Mouse (Mus musculus): Measurements from ENCODE around the gene Sirt1. TPM values are rescaled to one million over a fixed set of nuclear protein-coding genes. Genes with fewer than 3 reads are reported as not detected.

The Sirt1 gene
- polyA plus RNA-seq, 1 experiment, result 1.0 TPM

DNA sequence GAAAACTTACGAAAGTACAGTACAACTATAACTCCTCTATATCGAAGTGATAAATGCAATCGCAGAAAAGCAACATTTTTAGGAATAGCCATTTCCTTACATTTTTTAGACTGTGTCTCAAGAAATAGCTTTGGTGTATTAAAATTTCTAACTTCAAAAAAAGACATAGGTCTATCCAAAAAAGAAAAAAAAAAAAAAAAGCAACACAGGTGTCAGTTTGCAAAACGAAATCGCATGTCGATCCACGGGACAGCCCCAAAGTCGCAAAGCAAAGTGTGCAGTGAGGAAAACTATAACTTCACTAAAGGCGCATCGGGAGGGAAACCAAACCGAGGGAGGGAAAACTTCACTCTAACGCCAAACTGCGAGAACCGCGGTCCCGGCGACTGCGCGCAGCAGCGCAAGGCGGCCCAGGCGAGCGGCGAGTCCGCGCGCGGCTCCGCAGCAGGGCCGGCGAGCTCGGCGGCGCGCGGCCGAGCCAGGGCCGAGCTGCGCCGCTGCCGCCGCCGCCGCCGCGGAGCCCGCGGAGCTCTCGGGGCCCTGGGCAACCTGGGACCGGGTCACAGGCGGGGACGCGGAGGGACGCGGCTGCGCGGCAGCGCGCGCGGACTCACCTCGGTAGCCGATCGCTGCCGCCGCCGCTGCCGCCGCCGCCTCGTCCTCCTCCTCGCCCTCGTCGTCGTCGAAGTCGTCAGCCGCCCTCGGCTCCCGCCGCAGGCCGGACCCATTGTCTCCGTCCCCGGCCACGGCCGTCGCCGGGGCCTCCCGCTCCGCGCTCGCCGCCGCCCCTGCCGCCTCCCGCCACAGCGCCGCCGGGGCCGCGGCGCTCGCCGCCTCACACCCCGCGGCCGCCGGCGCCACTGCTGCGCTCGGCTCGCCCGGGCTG, 43.3 kb downstream of the Sirt1 start:
- H3K4me3 ChIP-seq (replicated peaks), result peak overlapping the region; percentile 95
- H3K27me3 ChIP-seq (replicated peaks), result no peaks in the 10 kb centered on the region
- peaks cover 10% of the 10 kb centered on the region for H3K9me3 ChIP-seq
- peaks cover 23% of the 10 kb centered on the region for H3K4me1 ChIP-seq
- TF ChIP-seq GATA1 (IDR thresholded peaks at IDR 0.05; ENCODE audit: borderline replicate concordance, low read length) (no peak), FLI1 (IDR thresholded peaks at IDR 0.05; ENCODE audit: low read length) (no peak)
- H3K36me3 ChIP-seq (replicated peaks; ENCODE audit: low read length), result peaks cover 33% of the 10 kb centered on the region

- Histone ChIP-seq H3K4me1 (peaks cover 23% of the 10 kb centered on the region), H3K9me3 (peaks cover 6% of the 10 kb centered on the region), H3K36me3 (replicated peaks; ENCODE audit: low read length) (peaks cover 42% of the 10 kb centered on the region), H3K27me3 (replicated peaks) (no peaks in the 10 kb centered on the region), H3K4me3 (replicated peaks) (peak overlapping the region; percentile 95)
- TF ChIP-seq GATA1 (IDR thresholded peaks at IDR 0.05; ENCODE audit: borderline replicate concordance, low read length) (no peak), FLI1 (IDR thresholded peaks at IDR 0.05; ENCODE audit: low read length) (no peak)
Observed at GRCm38 (mm10) chr10:63337326-63337725, 44.2 kb downstream of the Sirt1 start.

DNA sequence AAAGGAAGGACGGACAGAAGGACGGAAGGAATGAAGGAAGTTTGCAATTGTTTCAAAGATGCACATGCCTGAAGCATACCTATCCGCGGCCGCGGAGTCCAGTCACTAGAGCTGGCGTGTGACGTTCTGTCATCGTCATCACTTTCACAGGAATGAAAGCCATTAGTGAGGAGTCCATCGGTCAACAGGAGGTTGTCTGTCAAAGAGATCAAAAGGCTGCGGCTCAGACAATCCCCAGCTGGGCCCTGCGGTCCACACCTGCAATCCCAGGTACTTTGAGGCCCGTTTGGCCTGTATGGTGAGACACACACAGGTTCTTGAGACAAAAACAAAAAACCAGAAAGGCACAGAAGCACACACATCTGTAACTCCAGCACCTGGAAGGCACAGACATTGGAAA, 44.6 kb downstream of the Sirt1 start:
- Histone ChIP-seq H3K9me3 (peaks cover 3% of the 10 kb centered on the region; the same call in 1 of the 2 replicates), H3K4me3 (replicated peaks) (peak overlapping the region; percentile 95), H3K4me1 (peaks cover 23% of the 10 kb centered on the region), H3K27me3 (replicated peaks) (no peaks in the 10 kb centered on the region), H3K36me3 (replicated peaks; ENCODE audit: low read length) (peaks cover 44% of the 10 kb centered on the region)
- TF ChIP-seq GATA1 (IDR thresholded peaks at IDR 0.05; ENCODE audit: borderline replicate concordance, low read length), result no peak
- TF ChIP-seq FLI1 (IDR thresholded peaks at IDR 0.05; ENCODE audit: low read length), result no peak

DNA sequence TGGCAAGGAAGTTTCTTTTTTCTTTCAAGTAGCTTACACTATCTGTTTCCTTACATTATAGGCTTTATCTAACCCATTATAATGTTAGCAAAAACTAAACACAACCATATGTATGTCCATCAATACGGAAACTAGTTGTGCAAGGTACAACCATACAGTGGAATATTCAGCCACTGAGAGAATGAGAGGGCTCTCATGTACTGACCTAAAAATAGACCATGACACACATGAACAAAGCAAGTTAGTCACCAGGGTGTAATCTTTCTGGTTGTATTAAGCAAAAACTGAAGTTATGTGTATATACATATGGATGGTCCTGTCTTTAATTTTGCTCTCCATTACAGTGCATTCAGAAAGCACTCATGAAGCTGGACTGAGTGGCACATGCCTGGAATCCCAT, 54.4 kb downstream of the Sirt1 start:
- peaks cover 86% of the 10 kb centered on the region for H3K36me3 ChIP-seq (replicated peaks; ENCODE audit: low read length)

GRCm38 (mm10) chr10:63313726-63314125, 67.8 kb downstream of the Sirt1 start:
- no peak overlapping the region for H3K4me3 ChIP-seq (replicated peaks)
- H3K27me3 ChIP-seq (replicated peaks), result no peaks in the 10 kb centered on the region
- H3K36me3 ChIP-seq (replicated peaks; ENCODE audit: low read length), result peaks cover 88% of the 10 kb centered on the region
- TF ChIP-seq GATA1 (IDR thresholded peaks at IDR 0.05; ENCODE audit: borderline replicate concordance, low read length) (no peak), FLI1 (IDR thresholded peaks at IDR 0.05; ENCODE audit: low read length) (no peak)
- no peaks in the 10 kb centered on the region for H3K9me3 ChIP-seq
- H3K4me1 ChIP-seq, result 0 out of 2 replicates have a peak, but pooled peaks cover 3% of the 10 kb centered on the region

More for the DNA sequence above, 54.4 kb downstream of the Sirt1 start:
- no peak overlapping the region for H3K4me3 ChIP-seq (replicated peaks)
- no peaks in the 10 kb centered on the region for H3K9me3 ChIP-seq
- peaks cover 6% of the 10 kb centered on the region for H3K4me1 ChIP-seq
- TF ChIP-seq GATA1 (IDR thresholded peaks at IDR 0.05; ENCODE audit: borderline replicate concordance, low read length) (no peak), FLI1 (IDR thresholded peaks at IDR 0.05; ENCODE audit: low read length) (no peak)
- H3K27me3 ChIP-seq (replicated peaks), result no peaks in the 10 kb centered on the region

DNA sequence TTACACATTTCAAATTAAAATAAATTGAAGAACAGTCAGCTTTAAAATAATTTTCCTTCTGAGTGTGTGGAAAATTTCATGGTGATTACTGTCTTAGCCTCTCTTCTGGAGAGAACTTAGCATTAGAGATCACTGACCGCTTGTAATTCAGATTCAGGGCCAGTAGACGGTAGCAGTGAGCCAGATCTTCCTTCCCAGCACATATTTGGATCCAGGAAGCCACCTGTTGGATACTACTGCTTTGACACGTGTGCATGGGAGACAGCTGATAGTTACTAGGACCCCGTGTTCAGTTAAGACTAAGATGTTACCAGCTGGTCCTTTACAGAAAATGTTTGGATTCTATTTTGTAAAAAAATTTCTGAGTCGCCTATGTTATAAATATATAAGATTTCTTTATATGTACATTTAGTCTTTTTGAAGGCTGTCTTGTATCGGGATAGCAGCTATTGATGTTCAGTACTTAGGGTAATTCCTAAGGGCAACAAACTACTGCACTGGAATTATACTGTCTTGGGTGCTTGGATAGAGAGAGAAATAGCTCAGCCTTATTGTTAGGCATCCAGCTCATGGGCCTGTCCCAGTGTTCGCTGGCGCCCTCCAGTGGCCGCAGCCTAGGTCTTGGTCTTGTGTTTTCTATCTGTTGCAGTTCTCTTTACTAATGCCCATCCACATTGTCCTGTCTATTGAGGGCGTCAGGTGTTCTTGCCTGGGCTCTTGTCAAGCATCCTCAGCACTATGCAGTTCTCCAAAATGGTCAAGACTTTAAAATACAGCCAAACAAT, 72.7 kb downstream of the Sirt1 start:
- Histone ChIP-seq H3K4me3 (replicated peaks) (no peak overlapping the region), H3K36me3 (replicated peaks; ENCODE audit: low read length) (peaks cover 88% of the 10 kb centered on the region), H3K4me1 (0 out of 2 replicates have a peak, but pooled peaks cover 3% of the 10 kb centered on the region), H3K27me3 (replicated peaks) (no peaks in the 10 kb centered on the region), H3K9me3 (no peaks in the 10 kb centered on the region)
- TF ChIP-seq GATA1 (IDR thresholded peaks at IDR 0.05; ENCODE audit: borderline replicate concordance, low read length) (no peak), FLI1 (IDR thresholded peaks at IDR 0.05; ENCODE audit: low read length) (no peak)

DNA sequence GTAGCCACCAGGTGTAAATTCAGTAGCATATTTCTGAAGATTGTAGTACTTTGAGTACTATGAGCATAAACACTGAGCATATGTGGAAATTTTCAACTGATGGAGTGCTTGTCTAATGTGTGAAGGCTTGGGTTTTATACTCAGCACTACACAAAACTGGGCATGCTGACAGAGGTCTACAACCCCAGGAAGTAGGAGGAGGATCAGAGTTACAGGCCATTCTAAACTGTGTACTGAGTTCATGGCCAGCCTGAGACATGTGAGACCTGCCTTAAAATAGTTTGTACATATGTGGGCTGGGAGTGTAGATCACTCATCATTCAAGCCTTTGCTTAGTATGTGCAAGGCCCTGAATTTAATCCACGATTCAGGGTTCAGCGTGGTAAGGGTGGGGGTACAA, 79.1 kb downstream of the Sirt1 start:
- H3K4me1 ChIP-seq, result peaks cover 27% of the 10 kb centered on the region
- peaks cover 97% of the 10 kb centered on the region for H3K36me3 ChIP-seq (replicated peaks; ENCODE audit: low read length)
- H3K4me3 ChIP-seq (replicated peaks), result no peak overlapping the region
- no peak for TF ChIP-seq FLI1 (IDR thresholded peaks at IDR 0.05; ENCODE audit: low read length)
- TF ChIP-seq GATA1 (IDR thresholded peaks at IDR 0.05; ENCODE audit: borderline replicate concordance, low read length), result no peak
- H3K9me3 ChIP-seq, result no peaks in the 10 kb centered on the region
- H3K27me3 ChIP-seq (replicated peaks), result no peaks in the 10 kb centered on the region

DNA sequence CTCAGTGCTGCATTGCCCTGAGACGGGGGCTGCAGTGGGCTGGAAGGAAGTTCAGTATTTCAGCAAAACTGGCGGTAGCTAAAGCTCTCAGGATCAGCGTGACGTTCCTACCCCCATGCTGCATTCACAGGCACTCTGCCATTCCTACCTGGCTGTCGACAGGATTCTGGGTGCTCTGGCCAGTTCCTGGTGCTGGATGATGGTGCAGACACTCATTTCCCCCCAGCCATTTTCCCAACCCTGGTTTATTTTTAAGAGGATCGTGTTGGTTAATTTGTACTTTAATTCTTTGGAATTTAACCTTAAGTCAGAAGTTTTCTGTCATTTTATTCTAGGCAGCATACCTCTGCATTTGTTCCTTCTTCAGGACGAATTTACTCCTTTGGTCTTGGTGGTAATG, 98.7 kb downstream of the Sirt1 start:
- Histone ChIP-seq H3K9me3 (no peaks in the 10 kb centered on the region), H3K4me1 (peaks cover 27% of the 10 kb centered on the region), H3K27me3 (replicated peaks) (no peaks in the 10 kb centered on the region), H3K4me3 (replicated peaks) (peak overlapping the region; percentile 6), H3K36me3 (replicated peaks; ENCODE audit: low read length) (peaks cover 91% of the 10 kb centered on the region)
- TF ChIP-seq GATA1 (IDR thresholded peaks at IDR 0.05; ENCODE audit: borderline replicate concordance, low read length), result no peak
- TF ChIP-seq FLI1 (IDR thresholded peaks at IDR 0.05; ENCODE audit: low read length), result no peak

- Histone ChIP-seq H3K9me3 (no peaks in the 10 kb centered on the region), H3K36me3 (replicated peaks; ENCODE audit: low read length) (peaks cover 91% of the 10 kb centered on the region), H3K4me1 (peaks cover 31% of the 10 kb centered on the region), H3K4me3 (replicated peaks) (no peak overlapping the region), H3K27me3 (replicated peaks) (no peaks in the 10 kb centered on the region)
- TF ChIP-seq GATA1 (IDR thresholded peaks at IDR 0.05; ENCODE audit: borderline replicate concordance, low read length) (no peak), FLI1 (IDR thresholded peaks at IDR 0.05; ENCODE audit: low read length) (no peak)
Observed at GRCm38 (mm10) chr10:63282417-63282816, 99.1 kb downstream of the Sirt1 start.

DNA sequence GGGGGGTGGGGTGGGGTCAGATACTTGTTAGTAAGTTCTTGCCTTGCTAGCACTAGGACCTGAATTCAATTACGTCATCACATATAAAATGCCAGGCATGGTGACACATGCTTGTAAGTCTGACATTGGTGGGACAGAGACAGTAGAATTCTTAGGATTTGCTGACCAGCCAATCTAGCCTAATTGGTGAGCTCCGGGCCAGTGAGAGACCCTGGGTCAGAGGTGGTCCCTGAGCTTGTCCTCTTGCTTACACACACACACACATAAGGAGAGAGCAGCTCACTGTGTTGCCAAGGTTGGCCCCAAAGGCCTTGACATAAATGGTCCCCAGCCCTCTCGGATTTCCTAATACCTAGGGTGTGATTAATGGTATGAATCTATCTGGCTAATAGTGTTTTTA, 101.7 kb downstream of the Sirt1 start:
- Histone ChIP-seq H3K36me3 (replicated peaks; ENCODE audit: low read length) (peaks cover 78% of the 10 kb centered on the region), H3K9me3 (no peaks in the 10 kb centered on the region), H3K4me3 (replicated peaks) (no peak overlapping the region), H3K4me1 (peaks cover 51% of the 10 kb centered on the region), H3K27me3 (replicated peaks) (no peaks in the 10 kb centered on the region)
- no peak for TF ChIP-seq FLI1 (IDR thresholded peaks at IDR 0.05; ENCODE audit: low read length)
- no peak for TF ChIP-seq GATA1 (IDR thresholded peaks at IDR 0.05; ENCODE audit: borderline replicate concordance, low read length)
